Mouse (Mus musculus): ENCODE data around the gene Thbs2. TPM values are rescaled to one million over a fixed set of nuclear protein-coding genes. Genes with fewer than 3 reads are reported as not detected.

Gene Thbs2
- 0.97 and 2.0 TPM in 2 replicates for polyA plus RNA-seq (2016; fragmentation: Nextera tagmentation; extraction: Ambion mirVana)

DNA sequence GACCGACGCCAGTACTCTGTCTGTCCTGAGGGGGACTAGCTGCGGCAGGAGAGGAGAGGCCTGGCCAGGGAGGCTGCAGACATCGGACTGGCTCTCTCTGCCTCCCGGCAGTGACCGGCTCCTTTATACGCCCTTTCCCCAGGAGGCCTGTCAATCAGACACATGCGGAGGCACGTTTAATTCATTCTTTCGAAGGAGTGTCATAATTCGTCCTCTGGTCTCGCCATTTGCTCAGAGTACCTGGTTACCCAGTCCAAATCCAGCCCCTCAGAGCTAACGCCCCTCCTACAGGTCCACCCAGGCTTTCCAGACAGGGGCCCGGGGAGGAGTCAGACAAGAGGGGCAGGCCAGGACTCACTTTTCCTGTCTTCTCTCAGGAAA is at the start of gene Thbs2:
Gene Thbs2, minus strand, starts transcription at position 242 of the 381 bp plus-strand sequence.
- peak within 1 kb of the TSS; percentile 66 for H3K27ac ChIP-seq
- no peaks in the 10 kb centered on the region for H3K9me3 ChIP-seq (replicated peaks)
- 0 out of 2 replicates have a peak, but pooled peaks cover 7% of the 10 kb centered on the region for H3K27me3 ChIP-seq (ENCODE audit: low read depth, poor library complexity, severe bottlenecking)
- WGBS: under 1% methylated on average over 14 of the region's 14 CpGs
- peak within 1 kb of the TSS; percentile 44 for H3K4me3 ChIP-seq
- H3K4me1 ChIP-seq: peaks cover 18% of the 10 kb centered on the region
- no peaks in the 10 kb centered on the region for H3K36me3 ChIP-seq
- peak; percentile 67 for DNase-seq (ENCODE audit: low spot score)

GRCm38 (mm10) chr17:14735493-14736004 is 41.5 kb upstream of the Thbs2 start:
- no peaks in the 10 kb centered on the region for H3K36me3 ChIP-seq
- no peak overlapping the region for H3K27ac ChIP-seq
- WGBS: 81% methylated on average over 6 of the region's 6 CpGs
- no peak for DNase-seq (ENCODE audit: low spot score)
- no peak overlapping the region for H3K4me3 ChIP-seq
- H3K4me1 ChIP-seq: no peaks in the 10 kb centered on the region
- no peaks in the 10 kb centered on the region for H3K27me3 ChIP-seq (ENCODE audit: low read depth, poor library complexity, severe bottlenecking)
- H3K9me3 ChIP-seq (replicated peaks): no peaks in the 10 kb centered on the region

DNA sequence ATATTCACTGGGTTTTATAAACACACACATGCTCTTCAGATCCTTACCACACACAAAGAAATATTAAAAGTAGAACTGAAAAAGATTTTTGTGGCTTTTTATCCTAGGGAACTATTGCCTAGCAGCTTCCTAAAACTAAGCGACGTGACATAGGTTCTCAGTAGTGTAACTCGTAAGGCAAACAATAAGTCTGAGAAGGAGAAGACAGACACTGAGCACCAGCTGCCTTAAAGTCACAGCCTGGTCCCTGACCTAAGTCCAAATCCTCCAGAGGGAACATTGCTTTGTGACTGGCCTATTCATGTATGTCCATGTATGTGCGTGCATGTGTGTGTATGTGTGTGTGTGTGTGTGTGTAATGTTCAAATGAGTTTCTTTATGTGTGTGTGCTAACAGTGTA is 40.3 kb upstream of the Thbs2 start:
- H3K27ac ChIP-seq: no peak overlapping the region
- no peak for DNase-seq (ENCODE audit: low spot score)
- H3K9me3 ChIP-seq (replicated peaks): no peaks in the 10 kb centered on the region
- no peaks in the 10 kb centered on the region for H3K27me3 ChIP-seq (ENCODE audit: low read depth, poor library complexity, severe bottlenecking)
- no peaks in the 10 kb centered on the region for H3K4me1 ChIP-seq
- 91% methylated on average over 4 of the region's 4 CpGs for WGBS
- no peaks in the 10 kb centered on the region for H3K36me3 ChIP-seq
- no peak overlapping the region for H3K4me3 ChIP-seq

DNA sequence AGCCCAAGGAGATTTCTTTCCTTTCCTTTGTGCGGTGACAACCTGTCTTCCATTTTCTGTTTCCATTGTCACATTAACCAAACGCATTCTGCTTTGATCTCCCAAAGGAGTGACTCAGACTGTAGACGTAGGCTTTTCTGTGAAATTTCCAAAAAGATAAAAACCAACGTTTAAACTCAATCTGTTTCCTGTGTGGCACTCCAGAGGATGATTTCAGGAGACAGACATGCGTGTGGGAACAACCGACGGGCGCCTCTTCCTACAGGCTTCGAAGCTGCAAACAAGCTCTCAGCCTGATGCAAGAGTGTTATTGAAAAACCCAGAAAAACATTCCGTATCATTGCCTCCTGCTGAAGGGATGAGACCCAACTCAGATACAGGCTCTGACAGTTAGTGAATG is 39.9 kb upstream of the Thbs2 start:
- H3K36me3 ChIP-seq: no peaks in the 10 kb centered on the region
- no peak overlapping the region for H3K4me3 ChIP-seq
- H3K4me1 ChIP-seq: no peaks in the 10 kb centered on the region
- 81% methylated on average over 10 of the region's 10 CpGs for WGBS
- no peaks in the 10 kb centered on the region for H3K9me3 ChIP-seq (replicated peaks)
- DNase-seq (ENCODE audit: low spot score): no peak
- no peak overlapping the region for H3K27ac ChIP-seq
- H3K27me3 ChIP-seq (ENCODE audit: low read depth, poor library complexity, severe bottlenecking): no peaks in the 10 kb centered on the region

DNA sequence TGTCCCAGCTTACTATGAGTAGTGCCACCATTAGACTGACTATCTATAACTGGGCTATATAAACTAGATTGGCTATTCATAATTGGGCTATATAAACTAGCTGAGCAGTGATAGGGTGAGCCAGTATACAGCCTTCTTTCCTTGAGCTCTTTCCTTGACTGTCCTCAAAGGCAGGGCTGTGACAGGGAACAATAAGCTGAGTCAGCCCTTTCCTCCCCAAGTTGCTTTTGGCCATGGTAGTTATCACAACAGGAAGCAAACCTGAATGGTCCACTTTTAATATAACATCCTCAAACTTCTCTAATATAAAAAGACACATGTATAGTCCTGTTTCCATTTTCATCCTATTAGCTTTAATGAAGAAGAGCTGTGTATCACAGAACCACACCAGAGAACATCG is 39.0 kb upstream of the Thbs2 start:
- no peaks in the 10 kb centered on the region for H3K9me3 ChIP-seq (replicated peaks)
- H3K4me3 ChIP-seq: no peak overlapping the region
- H3K36me3 ChIP-seq: no peaks in the 10 kb centered on the region
- no peak for DNase-seq (ENCODE audit: low spot score)
- no peak overlapping the region for H3K27ac ChIP-seq
- no peaks in the 10 kb centered on the region for H3K27me3 ChIP-seq (ENCODE audit: low read depth, poor library complexity, severe bottlenecking)
- WGBS: 97% methylated on average over 1 of the region's 1 CpGs
- H3K4me1 ChIP-seq: no peaks in the 10 kb centered on the region

DNA sequence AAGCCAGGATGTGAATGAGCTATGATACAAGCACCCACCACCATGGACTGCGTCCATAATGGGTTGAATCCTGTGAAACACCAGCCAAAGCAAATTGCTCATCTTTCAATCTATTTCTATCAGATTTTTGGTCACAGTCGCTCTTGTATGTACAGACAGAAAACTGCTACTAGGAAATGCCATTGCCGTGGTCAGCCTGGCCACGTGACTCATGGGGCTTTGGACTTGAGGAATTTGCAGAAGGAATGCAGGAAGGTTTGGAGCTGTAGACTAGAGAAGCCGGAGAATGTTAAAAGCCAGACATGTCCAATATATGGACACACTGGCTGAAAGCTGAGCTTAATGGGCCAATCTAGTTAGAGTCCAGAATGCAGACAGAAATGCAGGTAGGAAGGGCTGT is 36.6 kb upstream of the Thbs2 start:
- Histone ChIP-seq H3K9me3 (replicated peaks) (no peaks in the 10 kb centered on the region), H3K4me3 (no peak overlapping the region), H3K27me3 (ENCODE audit: low read depth, poor library complexity, severe bottlenecking) (no peaks in the 10 kb centered on the region), H3K36me3 (no peaks in the 10 kb centered on the region), H3K4me1 (no peaks in the 10 kb centered on the region), H3K27ac (no peak overlapping the region)
- DNase-seq (ENCODE audit: low spot score): no peak
- 86% methylated on average over 5 of the region's 5 CpGs for WGBS

DNA sequence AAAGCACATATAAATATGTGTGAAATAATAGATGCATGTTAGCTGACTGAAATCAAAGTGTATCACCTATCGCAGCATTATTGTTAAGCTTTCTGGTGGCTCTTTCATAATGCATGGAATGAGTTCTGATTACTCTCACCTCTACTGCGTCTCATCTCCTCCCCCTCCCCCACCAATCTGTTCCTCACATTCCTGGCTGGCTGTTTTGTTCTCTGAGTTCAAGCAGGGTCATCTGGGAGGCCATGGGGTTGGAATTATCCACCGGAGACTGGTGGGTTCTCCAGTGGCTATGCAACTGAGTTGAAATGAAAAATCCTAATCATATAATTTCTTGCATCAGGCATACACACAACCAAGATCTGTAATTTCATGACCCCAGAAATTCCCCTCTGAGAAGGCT is 33.4 kb upstream of the Thbs2 start:
- no peak overlapping the region for H3K4me3 ChIP-seq
- WGBS: 36% methylated on average over 3 of the region's 3 CpGs
- H3K27me3 ChIP-seq (ENCODE audit: low read depth, poor library complexity, severe bottlenecking): no peaks in the 10 kb centered on the region
- H3K36me3 ChIP-seq: no peaks in the 10 kb centered on the region
- H3K9me3 ChIP-seq (replicated peaks): no peaks in the 10 kb centered on the region
- no peak overlapping the region for H3K27ac ChIP-seq
- H3K4me1 ChIP-seq: no peaks in the 10 kb centered on the region
- no peak for DNase-seq (ENCODE audit: low spot score)

DNA sequence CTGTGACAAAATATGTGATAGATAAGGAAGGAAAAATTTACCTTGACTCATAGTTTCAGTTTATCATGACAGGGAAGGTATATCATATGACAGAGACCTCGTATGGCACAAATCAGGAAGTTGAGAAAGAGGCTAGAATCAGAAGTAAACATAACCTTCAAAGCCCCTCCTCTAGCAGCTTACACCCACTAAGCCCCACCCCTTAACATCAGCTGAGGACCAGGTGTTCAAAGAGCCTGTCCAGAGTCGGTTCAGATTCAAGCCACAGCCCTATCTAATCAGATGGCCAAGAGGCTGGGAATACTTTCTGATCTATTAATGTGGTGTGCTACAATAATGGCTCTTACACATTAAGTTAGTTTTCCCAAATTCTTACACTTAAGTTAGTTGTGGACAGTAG is 30.8 kb upstream of the Thbs2 start:
- Histone ChIP-seq H3K36me3 (no peaks in the 10 kb centered on the region), H3K27ac (no peak overlapping the region), H3K9me3 (replicated peaks) (no peaks in the 10 kb centered on the region), H3K4me1 (no peaks in the 10 kb centered on the region), H3K4me3 (no peak overlapping the region), H3K27me3 (ENCODE audit: low read depth, poor library complexity, severe bottlenecking) (no peaks in the 10 kb centered on the region)
- WGBS: 50% methylated on average over 2 of the region's 2 CpGs
- DNase-seq (ENCODE audit: low spot score): no peak

- no peaks in the 10 kb centered on the region for H3K4me1 ChIP-seq
- 95% methylated on average over 4 of the region's 4 CpGs for WGBS
- H3K9me3 ChIP-seq (replicated peaks): no peaks in the 10 kb centered on the region
- no peaks in the 10 kb centered on the region for H3K27me3 ChIP-seq (ENCODE audit: low read depth, poor library complexity, severe bottlenecking)
- H3K27ac ChIP-seq: no peak overlapping the region
- DNase-seq (ENCODE audit: low spot score): no peak
- H3K4me3 ChIP-seq: no peak overlapping the region
- no peaks in the 10 kb centered on the region for H3K36me3 ChIP-seq
These were observed 27.3 kb upstream of the Thbs2 start for GRCm38 (mm10) chr17:14721325-14721724.

DNA sequence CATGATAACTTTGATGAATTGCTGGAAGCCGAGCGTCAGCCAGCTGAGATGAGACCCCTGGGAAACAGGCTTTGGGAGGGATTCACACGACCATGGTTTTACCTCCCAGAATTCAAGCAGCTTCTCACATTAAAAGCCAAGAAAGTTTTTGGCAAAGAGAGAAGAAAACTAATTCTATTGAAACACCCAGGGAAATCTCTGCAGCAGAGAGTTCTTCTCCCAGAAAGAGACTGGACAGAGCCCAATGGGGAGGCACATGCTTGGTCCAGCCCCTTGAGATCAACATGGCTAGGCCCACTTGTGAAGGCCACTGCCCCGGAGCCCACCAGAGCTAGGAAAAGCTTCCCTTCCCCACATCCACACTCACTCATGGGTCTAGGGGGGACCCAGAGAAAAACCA is 26.9 kb upstream of the Thbs2 start:
- DNase-seq (ENCODE audit: low spot score): no peak
- WGBS: 80% methylated on average over 4 of the region's 4 CpGs

DNA sequence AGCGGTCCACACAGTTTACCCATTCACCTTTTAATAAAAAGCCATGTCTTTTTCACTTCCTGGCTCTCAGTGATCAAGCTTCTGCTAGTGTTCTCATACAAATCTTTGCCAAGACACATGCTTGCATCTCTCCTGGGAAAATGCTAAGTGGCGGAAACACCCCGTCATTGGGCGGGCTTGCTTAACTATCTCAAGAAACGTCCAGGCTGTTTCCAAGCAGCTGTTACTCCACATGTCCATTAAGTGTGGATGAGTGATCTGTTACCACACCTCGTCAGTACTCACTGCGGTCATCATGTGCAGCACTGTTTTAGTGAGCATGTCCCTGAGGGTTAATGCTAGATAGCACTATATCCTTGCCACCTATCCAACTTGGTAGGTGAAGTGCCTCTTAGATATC is 26.2 kb upstream of the Thbs2 start:
- H3K9me3 ChIP-seq (replicated peaks): no peaks in the 10 kb centered on the region
- H3K27ac ChIP-seq: no peak overlapping the region
- no peaks in the 10 kb centered on the region for H3K36me3 ChIP-seq
- no peaks in the 10 kb centered on the region for H3K27me3 ChIP-seq (ENCODE audit: low read depth, poor library complexity, severe bottlenecking)
- no peak overlapping the region for H3K4me3 ChIP-seq
- WGBS: 89% methylated on average over 7 of the region's 7 CpGs
- no peaks in the 10 kb centered on the region for H3K4me1 ChIP-seq
- DNase-seq (ENCODE audit: low spot score): no peak

More for the DNA sequence above, 26.9 kb upstream of the Thbs2 start:
- H3K9me3 ChIP-seq (replicated peaks): no peaks in the 10 kb centered on the region
- no peaks in the 10 kb centered on the region for H3K27me3 ChIP-seq (ENCODE audit: low read depth, poor library complexity, severe bottlenecking)
- H3K4me3 ChIP-seq: no peak overlapping the region
- H3K27ac ChIP-seq: no peak overlapping the region
- no peaks in the 10 kb centered on the region for H3K36me3 ChIP-seq
- H3K4me1 ChIP-seq: no peaks in the 10 kb centered on the region

DNA sequence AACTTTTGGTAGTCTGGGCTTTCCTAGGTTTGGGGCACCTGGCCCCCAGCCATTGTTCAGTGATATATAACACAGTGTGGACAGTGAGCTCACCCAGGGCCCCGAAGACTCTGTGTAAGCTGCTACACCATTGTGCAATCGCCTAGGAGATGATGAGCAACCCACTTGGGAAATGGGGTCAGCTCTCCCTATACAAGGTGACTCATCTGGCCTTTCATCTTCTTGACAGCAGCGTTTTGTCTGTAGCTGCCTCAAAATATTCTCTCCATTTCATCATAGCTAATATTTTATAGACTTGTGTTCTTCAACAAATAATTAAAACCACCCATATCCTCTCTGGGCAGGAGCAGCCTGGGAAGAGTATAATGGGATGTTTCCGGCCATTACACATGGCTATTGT is 24.8 kb upstream of the Thbs2 start:
- Histone ChIP-seq H3K36me3 (no peaks in the 10 kb centered on the region), H3K27ac (no peak overlapping the region), H3K27me3 (ENCODE audit: low read depth, poor library complexity, severe bottlenecking) (no peaks in the 10 kb centered on the region), H3K4me3 (no peak overlapping the region), H3K4me1 (no peaks in the 10 kb centered on the region), H3K9me3 (replicated peaks) (no peaks in the 10 kb centered on the region)
- DNase-seq (ENCODE audit: low spot score): no peak
- WGBS: 74% methylated on average over 4 of the region's 4 CpGs

DNA sequence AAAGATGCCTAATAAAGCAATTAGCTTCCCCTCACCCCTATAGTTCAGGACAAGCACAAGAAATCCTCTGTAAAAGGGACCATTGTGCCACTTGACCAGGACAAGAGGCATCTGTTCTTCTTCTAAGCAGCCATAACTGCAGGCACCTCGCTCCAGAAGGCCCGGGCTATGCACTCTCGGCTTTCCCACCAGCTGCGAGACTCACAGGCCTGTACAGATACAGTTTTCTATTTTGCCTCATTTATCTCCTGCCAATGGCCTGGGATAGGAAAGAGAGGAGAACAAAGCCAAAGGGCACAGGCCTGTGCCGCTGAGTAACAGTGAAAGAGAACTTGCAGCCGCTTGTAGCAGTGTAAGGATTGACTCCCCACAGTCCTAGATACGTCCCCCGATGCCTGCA is 20.7 kb upstream of the Thbs2 start:
- Histone ChIP-seq H3K4me3 (no peak overlapping the region), H3K27ac (no peak overlapping the region), H3K9me3 (replicated peaks) (no peaks in the 10 kb centered on the region), H3K36me3 (no peaks in the 10 kb centered on the region), H3K4me1 (no peaks in the 10 kb centered on the region), H3K27me3 (ENCODE audit: low read depth, poor library complexity, severe bottlenecking) (no peaks in the 10 kb centered on the region)
- DNase-seq (ENCODE audit: low spot score): no peak
- WGBS: 80% methylated on average over 8 of the region's 8 CpGs

DNA sequence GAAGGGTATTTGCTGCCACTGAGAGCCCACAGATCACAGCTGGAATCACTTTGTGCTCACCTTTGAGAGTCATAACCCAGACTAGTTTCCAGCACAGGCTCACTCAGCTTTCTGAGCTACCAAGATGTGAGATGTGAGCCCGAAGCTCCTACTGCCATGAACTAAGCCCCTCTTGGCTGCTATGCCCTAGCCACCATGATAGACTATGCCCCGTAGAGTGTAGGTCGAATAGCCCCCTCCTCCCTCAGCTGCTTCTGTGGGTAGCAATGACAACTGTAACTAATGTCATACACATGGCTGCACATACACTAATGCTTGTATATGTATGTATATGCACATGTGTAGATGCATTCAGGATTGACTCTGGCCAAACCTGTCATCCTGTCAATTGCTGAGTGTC is 20.3 kb upstream of the Thbs2 start:
- no peak for DNase-seq (ENCODE audit: low spot score)
- H3K4me1 ChIP-seq: no peaks in the 10 kb centered on the region
- H3K27ac ChIP-seq: no peak overlapping the region

More for the DNA sequence above, 20.3 kb upstream of the Thbs2 start:
- no peaks in the 10 kb centered on the region for H3K36me3 ChIP-seq
- no peaks in the 10 kb centered on the region for H3K9me3 ChIP-seq (replicated peaks)
- WGBS: 89% methylated on average over 3 of the region's 3 CpGs
- no peak overlapping the region for H3K4me3 ChIP-seq
- H3K27me3 ChIP-seq (ENCODE audit: low read depth, poor library complexity, severe bottlenecking): no peaks in the 10 kb centered on the region
